Mouse (Mus musculus) gastrocnemius, postnatal 14 days (tissue): ENCODE results near the gene Tfdp2. TPM values are rescaled to one million over a fixed set of nuclear protein-coding genes. Genes with fewer than 3 reads are reported as not detected.

Source experiments
- DNase-seq: peaks from one replicate; pipeline ENCODE4 v3.0.0; 2021; ENCODE audit warnings: mixed read lengths
- intact Hi-C: fragments of 180-260 bp; cut with DNase I; formaldehyde crosslinking; loops from one replicate; pipeline ENCODE4 v1.15.1; 2025; ENCODE audit warnings: low total_unique reads
- total RNA-seq, 2 experiments: library from RNA; stranded (reverse); gene quantifications; 2 replicates each; pipeline ENCODE4 v1.2.3; 2021

Gene Tfdp2
- total RNA-seq, 2 experiments from 2014 or later = 32.6 to 46.7 TPM

GRCm38 (mm10) chr9:96219114-96219669 lies 23.1 kb downstream of the Tfdp2 start:
- intact Hi-C loops = no loop called here
- DNase-seq = no peak

DNA sequence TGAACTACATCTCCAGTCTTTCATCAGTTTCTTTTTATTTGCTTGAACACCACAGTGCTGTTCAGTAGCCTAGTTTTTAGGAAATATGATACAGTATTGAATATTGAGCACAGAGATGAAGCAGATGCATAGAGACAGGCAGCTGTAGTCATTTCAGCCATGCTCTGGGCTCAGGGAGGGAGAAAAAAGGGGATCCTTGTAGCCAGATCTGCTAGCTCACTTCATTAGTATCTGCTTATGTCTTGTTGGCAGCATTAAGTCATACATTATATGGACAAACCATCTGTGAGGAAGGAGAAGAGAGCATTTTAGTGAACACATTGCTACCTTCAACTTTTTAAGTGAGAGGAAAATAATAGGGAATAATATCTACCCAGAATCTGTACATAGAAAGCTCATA lies 24.3 kb downstream of the Tfdp2 start:
- intact Hi-C loops = no loop called here

GRCm38 (mm10) chr9:96223302-96223701 lies 27.2 kb downstream of the Tfdp2 start:
- DNase-seq = no peak
- intact Hi-C loops = no loop called here

More for the DNA sequence above, 24.3 kb downstream of the Tfdp2 start:
- no peak for DNase-seq

GRCm38 (mm10) chr9:96228285-96228684 lies 32.2 kb downstream of the Tfdp2 start:
- intact Hi-C loops = no loop called here
- no peak for DNase-seq

GRCm38 (mm10) chr9:96230271-96230670 lies 34.2 kb downstream of the Tfdp2 start:
- intact Hi-C loops = no loop called here
- DNase-seq = no peak

DNA sequence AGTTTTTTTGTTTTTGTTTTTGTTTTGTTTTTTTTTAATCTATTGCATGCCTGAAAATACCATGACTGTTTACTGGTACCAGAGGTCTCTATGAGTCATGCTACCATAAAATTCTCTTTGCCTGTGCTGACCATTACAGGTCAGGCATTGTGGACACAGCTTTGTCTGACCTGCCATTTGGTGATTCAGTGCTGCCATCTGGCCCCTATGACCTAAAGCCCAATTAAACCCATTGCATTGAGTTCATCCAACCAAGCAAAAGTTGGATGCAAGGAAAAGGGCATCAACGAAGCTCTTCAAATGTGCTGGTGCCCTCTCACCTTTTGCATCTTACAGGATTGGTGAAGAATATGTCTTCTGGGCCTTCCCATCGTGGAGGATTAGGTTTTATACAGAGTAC lies 39.4 kb downstream of the Tfdp2 start:
- intact Hi-C loops = no loop called here

DNA sequence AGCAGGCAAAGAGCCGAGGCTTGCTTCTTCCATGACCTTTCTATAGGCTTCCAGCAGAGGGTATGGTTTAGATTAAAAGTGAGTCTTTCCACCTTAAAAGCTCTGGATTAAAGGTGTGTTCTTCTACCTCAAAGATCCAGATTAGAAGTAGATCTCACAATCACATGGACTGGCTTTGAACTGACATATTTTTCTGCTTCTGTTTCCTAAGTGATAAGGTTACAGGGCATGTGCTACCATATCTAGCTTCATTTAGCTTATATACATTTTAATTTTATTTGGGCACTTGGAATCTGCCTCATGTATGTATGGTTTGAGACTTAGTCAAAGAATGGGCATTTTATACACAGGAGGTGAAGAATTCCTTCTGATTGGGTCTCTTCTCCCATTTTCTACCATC lies 41.3 kb downstream of the Tfdp2 start:
- intact Hi-C loops = no loop called here
- no peak for DNase-seq

More for the DNA sequence above, 39.4 kb downstream of the Tfdp2 start:
- DNase-seq = no peak

DNA sequence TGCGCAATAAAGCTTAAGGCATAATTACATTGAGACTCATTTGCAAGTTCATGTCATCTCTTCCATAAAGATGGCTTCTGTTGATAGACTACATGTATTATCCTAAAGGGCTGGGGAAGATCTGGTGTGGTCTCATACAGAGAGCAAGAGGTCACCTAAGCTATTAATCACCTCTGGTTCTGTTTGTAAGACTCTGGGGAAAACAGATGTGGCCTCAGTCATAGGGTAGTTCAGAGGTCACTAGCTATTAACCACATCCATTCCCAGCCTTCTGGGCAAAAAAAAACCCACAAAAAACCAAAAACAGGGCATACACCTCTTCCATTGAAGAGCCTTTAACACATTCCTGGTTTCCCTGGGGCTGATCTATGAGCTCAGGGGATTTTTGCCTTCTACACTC lies 42.2 kb downstream of the Tfdp2 start:
- intact Hi-C loops = no loop called here
- DNase-seq = no peak

DNA sequence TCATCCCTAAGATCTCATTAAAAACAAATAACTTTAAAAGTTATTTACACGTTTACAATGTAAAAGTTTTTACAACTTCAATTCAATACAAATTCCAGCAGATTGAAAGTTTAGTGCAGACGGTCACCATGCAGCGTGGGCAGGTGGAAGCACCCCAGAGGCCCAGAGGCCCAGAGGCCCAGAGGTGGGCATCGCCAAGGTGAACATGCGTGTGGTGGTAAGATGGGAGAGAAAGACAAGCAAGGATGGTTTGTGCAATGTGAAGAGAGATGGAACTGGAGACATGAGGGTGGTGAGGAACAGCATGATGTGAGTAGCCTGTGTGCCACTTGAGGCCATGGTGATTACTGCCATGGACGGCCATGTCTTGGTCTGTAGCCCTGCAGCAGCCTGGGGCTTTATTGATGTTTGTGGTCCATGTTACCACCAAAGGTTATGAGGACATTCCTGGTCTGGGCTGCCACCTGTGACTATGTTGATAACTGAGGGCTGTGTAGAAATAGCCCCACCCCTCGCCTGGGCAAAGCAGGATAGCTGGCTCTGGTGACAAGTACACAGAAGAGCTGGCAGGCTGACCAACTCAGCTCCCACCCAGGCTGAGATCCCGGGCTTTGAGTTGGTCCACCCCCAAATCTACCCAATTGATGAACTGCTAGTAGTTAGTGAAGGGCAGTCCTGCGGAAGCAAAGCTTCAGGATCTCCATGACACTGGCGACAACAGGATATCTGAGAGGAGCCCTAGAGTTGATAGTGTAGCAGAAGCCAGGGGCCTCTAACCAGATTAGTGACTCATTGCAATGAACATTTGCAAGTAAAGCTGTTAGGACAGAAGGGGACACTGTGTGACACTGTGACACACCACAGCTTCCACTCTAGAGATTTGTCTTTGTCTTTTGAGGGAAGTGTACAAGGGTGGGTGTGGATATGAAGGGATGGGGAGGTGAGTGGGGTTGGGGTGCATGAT lies 45.3 kb downstream of the Tfdp2 start:
- intact Hi-C loops = no loop called here
- no peak for DNase-seq

GRCm38 (mm10) chr9:96243915-96244314 lies 47.8 kb downstream of the Tfdp2 start:
- intact Hi-C loops = no loop called here
- DNase-seq = no peak

- intact Hi-C loops = no loop called here
Observed at GRCm38 (mm10) chr9:96254812-96255211, 58.7 kb downstream of the Tfdp2 start.

DNA sequence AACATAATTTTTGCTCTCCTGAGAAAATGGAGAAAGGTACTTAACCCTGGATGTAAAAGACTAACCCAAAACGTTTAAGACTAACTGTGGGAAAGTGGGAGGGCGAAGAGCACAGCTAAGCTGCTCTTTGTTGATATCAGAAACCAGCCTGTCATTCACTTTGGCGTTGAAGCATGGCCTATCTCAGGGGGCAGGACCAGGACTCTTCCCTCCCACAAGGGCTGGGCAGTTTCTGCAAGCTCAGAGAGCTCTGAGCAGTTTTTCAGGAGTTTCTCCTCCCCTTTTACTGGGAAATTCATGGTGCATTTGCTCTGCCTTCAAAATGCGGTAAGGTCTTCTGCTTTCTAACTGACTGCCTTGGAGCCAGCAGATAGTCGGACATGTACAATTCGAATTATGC lies 62.4 kb downstream of the Tfdp2 start:
- DNase-seq = no peak
- intact Hi-C loops = no loop called here

More at GRCm38 (mm10) chr9:96254812-96255211, 58.7 kb downstream of the Tfdp2 start:
- no peak for DNase-seq

- DNase-seq = no peak
Observed at GRCm38 (mm10) chr9:96259017-96259512, 63.0 kb downstream of the Tfdp2 start.

GRCm38 (mm10) chr9:96259753-96260520 lies 63.9 kb downstream of the Tfdp2 start:
- intact Hi-C loops = no loop called here

More at GRCm38 (mm10) chr9:96259017-96259512, 63.0 kb downstream of the Tfdp2 start:
- intact Hi-C loops = no loop called here

DNA sequence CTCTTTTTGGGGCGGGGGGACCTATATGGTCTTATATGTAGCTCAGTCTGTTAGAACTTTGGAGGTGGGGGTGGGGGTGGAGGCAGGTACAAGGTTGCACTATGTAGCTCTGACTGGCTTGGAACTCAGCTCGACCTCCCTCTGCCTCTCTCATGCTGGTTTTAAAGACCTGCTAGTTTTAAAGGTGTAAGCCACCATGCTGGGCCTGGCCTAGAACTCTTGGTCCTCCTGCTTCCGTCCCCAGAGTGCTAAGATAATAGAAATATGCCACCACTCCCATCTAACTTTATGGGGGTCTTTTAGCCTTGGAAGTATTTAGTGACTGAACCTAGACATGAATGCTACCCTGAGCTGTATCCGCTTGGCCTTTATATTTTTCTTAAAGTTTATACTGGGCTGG lies 65.0 kb downstream of the Tfdp2 start:
- intact Hi-C loops = no loop called here
- no peak for DNase-seq

More at GRCm38 (mm10) chr9:96259753-96260520, 63.9 kb downstream of the Tfdp2 start:
- no peak for DNase-seq

DNA sequence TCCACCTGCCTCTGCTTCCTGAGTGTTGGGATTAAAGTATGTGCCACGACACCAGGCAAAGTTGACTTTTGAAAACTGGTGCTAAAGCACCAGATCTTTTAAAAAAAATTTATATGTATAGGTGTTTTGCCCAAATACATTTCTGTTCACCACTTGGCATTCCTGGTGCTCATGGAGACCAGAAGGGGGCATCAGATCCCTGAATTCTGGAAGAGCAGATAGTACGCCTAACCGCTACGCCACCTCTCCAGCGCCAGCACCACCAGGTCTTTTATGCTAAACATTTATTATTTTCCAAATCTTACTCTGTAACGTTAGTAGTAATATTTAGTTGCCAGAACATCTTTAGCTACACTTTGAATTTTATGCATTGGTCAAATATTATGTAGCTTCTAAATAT lies 65.9 kb downstream of the Tfdp2 start:
- intact Hi-C loops = no loop called here
- no peak for DNase-seq

DNA sequence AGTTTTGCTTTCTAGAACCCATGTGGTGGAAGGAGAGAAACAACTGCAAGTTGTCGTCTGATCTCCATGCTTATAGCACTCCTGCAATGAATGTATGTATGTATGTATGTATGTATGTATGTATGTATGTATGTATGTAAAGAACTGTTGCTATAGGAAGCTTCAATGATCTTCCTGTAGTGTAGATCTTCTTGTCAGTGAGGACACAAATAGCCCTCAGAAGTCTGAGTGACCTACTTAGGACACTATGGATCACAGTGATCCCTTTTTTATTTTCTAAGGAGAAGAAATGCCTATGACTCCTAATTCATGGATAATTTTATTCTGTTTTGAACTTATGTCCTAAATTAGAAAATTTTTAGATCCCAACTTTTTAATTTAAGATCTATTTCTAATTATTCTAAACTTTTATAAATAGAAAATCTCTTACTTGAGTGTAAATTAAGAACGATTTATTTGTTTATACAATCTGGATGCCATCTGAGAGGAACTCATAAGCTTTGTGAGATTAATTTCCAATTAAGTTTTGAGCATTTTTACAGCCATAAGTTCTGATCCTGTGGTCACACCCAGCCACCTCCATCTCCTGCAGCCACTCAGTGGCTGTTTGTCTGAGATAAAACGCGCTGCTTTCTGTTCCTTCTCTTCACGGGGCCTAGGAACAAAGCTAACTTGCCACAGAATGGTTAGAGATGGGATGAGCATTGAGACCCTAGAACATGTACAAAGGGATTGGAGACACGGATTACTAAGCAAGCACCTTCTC lies 70.9 kb downstream of the Tfdp2 start:
- intact Hi-C loops = no loop called here
- DNase-seq = no peak

- no peak for DNase-seq
- intact Hi-C loops = no loop called here
Observed at GRCm38 (mm10) chr9:96267559-96267948, 71.5 kb downstream of the Tfdp2 start.

GRCm38 (mm10) chr9:96269726-96270125 lies 73.7 kb downstream of the Tfdp2 start:
- no peak for DNase-seq
- intact Hi-C loops = no loop called here
